ENCODE assay signal across 25 mouse cellular contexts in genomic region chr5:127017971-127018370, GRCm38 (mm10).
A peak's percentile ranks its signal among the peaks of the same experiment; 100 is the strongest.
DNase-seq lines count a peak whose midpoint lies in the region; ATAC-seq and TF ChIP-seq lines count a peak whose summit lies in the region.
"Had no signal": no experiment of that assay in that cellular context is flagged by ENCODE, and none has a peak within 500 bp of the region (broad histone marks: within the 10 kb centered on the region; RNA-seq: fewer than 3 reads in every experiment).

No protein-coding gene starts in this region.

- H3K36me3 ChIP-seq in kidney, adult 2 months (ENCODE audit: control insufficient read depth, insufficient read depth, low read length) = no peaks in the 10 kb centered on the region
- H3K36me3 ChIP-seq: embryonic facial prominence, embryonic 12.5 days; forebrain, embryonic 10.5 days; forebrain, embryonic 15.5 days; heart, embryonic 12.5 days; liver, embryonic 12.5 days; neural tube, embryonic 15.5 days; stomach, embryonic 15.5 days had no signal

- WGBS in kidney, adult 2 months = 62% methylated on average over 4 of the region's 4 CpGs

- no peak for TF ChIP-seq CTCF in kidney, adult 2 months (conservative IDR thresholded peaks at IDR 0.05; ENCODE audit: insufficient read depth, insufficient read length, low read depth, low read length)

- H3K4me3 ChIP-seq in kidney, adult 2 months (ENCODE audit: insufficient read depth, low read depth, low read length) = no peak overlapping the region
- H3K4me3 ChIP-seq: embryonic facial prominence, embryonic 12.5 days; forebrain, embryonic 10.5 days; forebrain, embryonic 15.5 days; heart, adult 2 months; heart, embryonic 12.5 days; layer of hippocampus, adult 2 months; left cerebral cortex, adult 2 months; liver, embryonic 12.5 days; neural tube, embryonic 15.5 days; stomach, embryonic 15.5 days had no signal

- H3K4me1 ChIP-seq in kidney, adult 2 months (ENCODE audit: control insufficient read depth, insufficient read depth, low read length) = no peaks in the 10 kb centered on the region
- H3K4me1 ChIP-seq: embryonic facial prominence, embryonic 12.5 days; forebrain, embryonic 10.5 days; heart, embryonic 12.5 days; liver, embryonic 12.5 days; stomach, embryonic 15.5 days had no signal

- H3K27me3 ChIP-seq in kidney, adult 2 months (replicated peaks; ENCODE audit: control insufficient read depth, insufficient read depth, low read length) = no peaks in the 10 kb centered on the region
- H3K27me3 ChIP-seq: embryonic facial prominence, embryonic 12.5 days; forebrain, embryonic 15.5 days; heart, embryonic 12.5 days; liver, embryonic 12.5 days; neural tube, embryonic 15.5 days; stomach, embryonic 15.5 days had no signal

- no peak for TF ChIP-seq POLR2A in kidney, adult 2 months (IDR thresholded peaks at IDR 0.05; ENCODE audit: low read depth, low read length)

- DNase-seq in cerebellum, postnatal 10 days = peak; percentile 60 to 80
- DNase-seq in kidney, adult 2 months = peak; percentile 27
- DNase-seq in kidney, postnatal 10 days = no peak
- DNase-seq in cerebellum, postnatal 14 days = peak; percentile 66 to 75
- DNase-seq in cerebellum, postnatal 36 days = peak; percentile 29 to 31
- DNase-seq: adrenal gland, postnatal 25 days; B cell, adult 2 months; gastrocnemius, postnatal 25 days; heart, adult 2 months; liver, postnatal 0 days; lung, postnatal 36 days; midbrain, embryonic 14.5 days; right cerebral cortex, postnatal 25 days had no signal

- H3K27ac ChIP-seq in kidney, adult 2 months (ENCODE audit: insufficient read depth, low read depth, low read length) = no peak overlapping the region
- H3K27ac ChIP-seq: embryonic facial prominence, embryonic 12.5 days; forebrain, embryonic 10.5 days; forebrain, embryonic 15.5 days; heart, adult 2 months; hindbrain, embryonic 14.5 days; layer of hippocampus, adult 2 months; left cerebral cortex, adult 2 months; liver, embryonic 12.5 days; neural tube, embryonic 15.5 days; stomach, embryonic 15.5 days had no signal

- ATAC-seq in cerebellum, adult (ENCODE audit: insufficient number of reproducible peaks, low FRiP score, low TSS enrichment) = no peak
- ATAC-seq: forebrain, embryonic 15.5 days; intestine, postnatal 0 days; liver, embryonic 12.5 days; liver, postnatal 0 days had no signal
